Mouse (Mus musculus) lung, adult 2 months (tissue): Measurements from ENCODE around the gene Slc43a2.

Source experiments
- CTCF ChIP-seq: fragments of 200-500 bp; IDR thresholded peaks from 2 replicates; pipeline ENCODE4 v1.5.1; 2011; ENCODE audit warnings: mild to moderate bottlenecking, low read length, control low read depth; ENCODE audit not compliant: insufficient read depth
- POLR2A ChIP-seq: fragments of 200-500 bp; IDR thresholded peaks from 2 replicates; pipeline ENCODE4 v1.6.1; 2011; ENCODE audit warnings: low read depth, mild to moderate bottlenecking, control low read depth, low read length, borderline replicate concordance; ENCODE audit errors: extremely low read depth

DNA sequence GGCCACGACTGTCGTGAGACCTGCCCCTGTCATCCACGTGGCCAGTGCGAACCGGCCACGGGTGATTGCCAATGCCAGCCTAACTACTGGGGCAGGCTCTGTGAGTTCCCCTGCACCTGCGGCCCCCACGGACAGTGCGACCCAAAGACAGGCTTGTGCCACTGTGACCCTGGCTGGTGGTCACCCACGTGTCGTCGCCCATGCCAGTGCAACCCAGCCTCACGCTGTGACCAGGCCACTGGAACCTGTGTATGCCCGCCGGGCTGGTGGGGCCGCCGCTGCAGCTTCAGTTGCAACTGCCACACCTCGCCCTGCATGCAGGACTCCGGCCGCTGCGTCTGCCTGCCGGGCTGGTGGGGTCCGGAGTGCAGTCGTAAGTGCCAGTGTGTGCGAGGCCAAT lies 16.3 kb upstream of the Slc43a2 start:
- TF ChIP-seq POLR2A (no peak), CTCF (no peak)
